In genomic region chr4:98925250-98925781, GRCm38 (mm10) we compare ENCODE assay signal across 7 mouse cellular contexts. TPM values are rescaled to one million over a fixed set of nuclear protein-coding genes. Genes with fewer than 3 reads are reported as not detected.
DNase-seq lines count a peak whose midpoint lies in the region; ATAC-seq and TF ChIP-seq lines count a peak whose summit lies in the region.

No protein-coding gene starts in this region.

- no peak for DNase-seq in limb, embryonic 14.5 days (ENCODE audit: low spot score)
- no peak for DNase-seq in urinary bladder, adult 18-20 months (ENCODE audit: low spot score in 2 of 2)
- DNase-seq in spleen, postnatal 14 days (ENCODE audit: low spot score in 2 of 2) = no peak

- peak overlapping the region; percentile 60 for H3K4me2 ChIP-seq in limb, embryonic 14.5 days (replicated peaks; ENCODE audit: low read depth, low read length, severe bottlenecking)
- H3K4me2 ChIP-seq in stomach, embryonic 15.5 days = peak overlapping the region; percentile 79

- no peaks in the 10 kb centered on the region for H3K27me3 ChIP-seq in megakaryocyte, embryonic 14.5 days (replicated peaks)
- H3K27me3 ChIP-seq in limb, embryonic 14.5 days (ENCODE audit: control insufficient read depth, insufficient read depth, low read length) = no peaks in the 10 kb centered on the region
- H3K27me3 ChIP-seq in stomach, embryonic 15.5 days (replicated peaks) = no peaks in the 10 kb centered on the region

- H3K9ac ChIP-seq in limb, embryonic 14.5 days (ENCODE audit: low read depth, low read length, severe bottlenecking) = peak overlapping the region; percentile 93
- no peak overlapping the region for H3K9ac ChIP-seq in stomach, embryonic 15.5 days

- H3K4me1 ChIP-seq in megakaryocyte, embryonic 14.5 days = peaks cover 29% of the 10 kb centered on the region
- no peaks in the 10 kb centered on the region for H3K4me1 ChIP-seq in embryonic fibroblast, embryonic 13.5 days (ENCODE audit: control insufficient read depth, insufficient read depth, low read length)
- peaks cover 14% of the 10 kb centered on the region for H3K4me1 ChIP-seq in limb, embryonic 14.5 days (ENCODE audit: control insufficient read depth, insufficient read depth, low read length)
- no peaks in the 10 kb centered on the region for H3K4me1 ChIP-seq in stomach, embryonic 15.5 days

- 26% methylated on average over 6 of the region's 6 CpGs for WGBS in limb, embryonic 14.5 days
- 12% methylated on average over 6 of the region's 6 CpGs for WGBS in stomach, embryonic 15.5 days

- peaks cover 20% of the 10 kb centered on the region for H3K36me3 ChIP-seq in megakaryocyte, embryonic 14.5 days (replicated peaks; ENCODE audit: low read length)
- peaks cover 5% of the 10 kb centered on the region for H3K36me3 ChIP-seq in limb, embryonic 14.5 days (ENCODE audit: control insufficient read depth, insufficient read depth, low read length)
- H3K36me3 ChIP-seq in stomach, embryonic 15.5 days = peaks cover 4% of the 10 kb centered on the region; the same call in 1 of the 2 replicates

- TF ChIP-seq CTCF in embryonic fibroblast, embryonic 13.5 days (IDR thresholded peaks at IDR 0.05; ENCODE audit: borderline replicate concordance, insufficient read depth, low read length) = no peak

- H3K4me3 ChIP-seq in megakaryocyte, embryonic 14.5 days (replicated peaks) = peak overlapping the region; percentile 95
- H3K4me3 ChIP-seq in embryonic fibroblast, embryonic 13.5 days (ENCODE audit: insufficient read depth, low read length) = peak overlapping the region; percentile 95
- peak overlapping the region; percentile 97 for H3K4me3 ChIP-seq in limb, embryonic 14.5 days (replicated peaks; ENCODE audit: low read length)
- peak overlapping the region; percentile 87 for H3K4me3 ChIP-seq in stomach, embryonic 15.5 days (replicated peaks)

- TF ChIP-seq POLR2A in embryonic fibroblast, embryonic 13.5 days (IDR thresholded peaks at IDR 0.05; ENCODE audit: low read depth, low read length) = no peak
- TF ChIP-seq POLR2A in limb, embryonic 14.5 days (IDR thresholded peaks at IDR 0.05; ENCODE audit: borderline replicate concordance, extremely low read depth, insufficient read depth, insufficient read length) = no peak

- no peaks in the 10 kb centered on the region for H3K9me3 ChIP-seq in megakaryocyte, embryonic 14.5 days
- no peaks in the 10 kb centered on the region for H3K9me3 ChIP-seq in limb, embryonic 14.5 days (ENCODE audit: control insufficient read depth, low read length)
- no peaks in the 10 kb centered on the region for H3K9me3 ChIP-seq in stomach, embryonic 15.5 days

- ATAC-seq in megakaryocyte, adult 5-6 weeks (ENCODE audit: poor library complexity, severe bottlenecking) = no peak
- ATAC-seq in limb, embryonic 14.5 days (ENCODE audit: low FRiP score, low read depth) = no peak
- ATAC-seq in stomach, embryonic 15.5 days (ENCODE audit: insufficient read depth, low FRiP score, low read depth) = no peak

- no peak overlapping the region for H3K27ac ChIP-seq in embryonic fibroblast, embryonic 13.5 days (ENCODE audit: insufficient read depth, low read length)
- no peak overlapping the region for H3K27ac ChIP-seq in limb, embryonic 14.5 days (replicated peaks; ENCODE audit: low read depth, low read length)
- peak overlapping the region; percentile 28; the same call in 1 of the 2 replicates for H3K27ac ChIP-seq in stomach, embryonic 15.5 days

RNA-seq across cellular contexts. Expression of gene Usp1, which starts 1.7 kb away (rescaled TPM):
- 77.5 and 131 TPM in 2 replicates for polyA plus RNA-seq in megakaryocyte, embryonic 14.5 days (2012; ENCODE audit: insufficient read depth, low replicate concordance)
- total RNA-seq in megakaryocyte, adult 5-6 weeks (2015) = 113 and 135 TPM in 2 replicates
- total RNA-seq in megakaryocyte, adult 5-6 weeks (2017) = 125 and 127 TPM in 2 replicates
- polyA plus RNA-seq in embryonic fibroblast, embryonic 13.5 days (2011; ENCODE audit: insufficient read length, low read depth, missing spikeins) = 41.2 and 63.6 TPM in 2 replicates
- polyA plus RNA-seq in limb, embryonic 14.5 days (2012; rRNA removed) = 64.3 and 94.8 TPM in 2 replicates
- polyA plus RNA-seq in limb, embryonic 14.5 days (2014; fragmentation: Nextera tagmentation; extraction: Ambion mirVana) = 106 and 109 TPM in 2 replicates
- polyA plus RNA-seq in stomach, embryonic 15.5 days (2015; fragmentation: Nextera tagmentation; extraction: Ambion mirVana) = 95.1 and 103 TPM in 2 replicates
